Mouse (Mus musculus): ENCODE measurements around the gene Polr1e.
A peak's percentile ranks its signal among the peaks of the same experiment; 100 is the strongest.
"Not testable (repeated sequence)": the region's sequence is repeated elsewhere in the genome, so short reads cannot be mapped to it uniquely, and the experiment has no call there.

The Polr1e gene

GRCm38 (mm10) chr4:45055451-45055850 is 37.1 kb downstream of the Polr1e start:
- DNase-seq (ENCODE audit: low read depth), result no peak

DNA sequence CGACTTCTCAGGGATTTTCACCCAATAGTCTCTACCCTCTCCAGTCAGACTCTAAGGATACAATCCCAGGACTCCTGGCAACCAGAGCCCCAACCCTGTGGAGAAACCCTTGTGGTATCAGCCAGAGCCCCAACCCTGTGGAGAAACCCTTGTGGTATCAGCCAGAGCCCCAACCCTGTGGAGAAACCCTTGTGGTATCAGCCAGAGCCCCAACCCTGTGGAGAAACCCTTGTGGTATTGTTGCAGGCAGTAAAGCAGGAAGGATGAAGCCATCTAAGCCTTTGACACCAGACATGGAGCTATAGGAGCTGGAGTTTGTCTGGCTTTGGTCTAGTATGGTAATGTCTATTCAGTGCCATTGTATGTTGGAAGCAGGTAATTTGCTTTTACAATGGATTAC is 45.5 kb downstream of the Polr1e start:
- DNase-seq (ENCODE audit: low read depth), result not testable (repeated sequence)

GRCm38 (mm10) chr4:45064577-45064976 is 46.2 kb downstream of the Polr1e start:
- DNase-seq (ENCODE audit: low read depth), result no peak

GRCm38 (mm10) chr4:45066036-45066730 is 47.8 kb downstream of the Polr1e start:
- DNase-seq (ENCODE audit: low read depth), result no peak

DNA sequence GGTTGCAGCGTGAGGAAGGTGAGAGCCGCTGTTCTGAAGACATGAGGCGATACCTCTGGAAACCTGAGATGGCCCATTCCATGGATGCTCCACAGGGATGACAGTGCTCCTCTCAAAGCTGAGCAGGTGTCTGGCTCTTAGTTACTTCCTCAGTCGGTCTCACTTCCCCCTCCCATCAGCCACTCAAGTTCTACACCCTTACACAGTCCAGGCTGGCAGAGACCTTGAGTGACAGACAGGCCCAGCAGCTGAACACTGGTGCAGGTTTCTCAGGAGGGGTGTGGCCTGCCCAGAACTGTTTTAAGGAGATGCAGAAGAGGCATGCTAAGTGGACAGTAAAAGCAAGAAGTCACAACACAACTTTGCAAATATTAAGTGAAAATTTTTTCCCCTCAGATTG is 49.4 kb downstream of the Polr1e start:
- DNase-seq (ENCODE audit: low read depth), result no peak

DNA sequence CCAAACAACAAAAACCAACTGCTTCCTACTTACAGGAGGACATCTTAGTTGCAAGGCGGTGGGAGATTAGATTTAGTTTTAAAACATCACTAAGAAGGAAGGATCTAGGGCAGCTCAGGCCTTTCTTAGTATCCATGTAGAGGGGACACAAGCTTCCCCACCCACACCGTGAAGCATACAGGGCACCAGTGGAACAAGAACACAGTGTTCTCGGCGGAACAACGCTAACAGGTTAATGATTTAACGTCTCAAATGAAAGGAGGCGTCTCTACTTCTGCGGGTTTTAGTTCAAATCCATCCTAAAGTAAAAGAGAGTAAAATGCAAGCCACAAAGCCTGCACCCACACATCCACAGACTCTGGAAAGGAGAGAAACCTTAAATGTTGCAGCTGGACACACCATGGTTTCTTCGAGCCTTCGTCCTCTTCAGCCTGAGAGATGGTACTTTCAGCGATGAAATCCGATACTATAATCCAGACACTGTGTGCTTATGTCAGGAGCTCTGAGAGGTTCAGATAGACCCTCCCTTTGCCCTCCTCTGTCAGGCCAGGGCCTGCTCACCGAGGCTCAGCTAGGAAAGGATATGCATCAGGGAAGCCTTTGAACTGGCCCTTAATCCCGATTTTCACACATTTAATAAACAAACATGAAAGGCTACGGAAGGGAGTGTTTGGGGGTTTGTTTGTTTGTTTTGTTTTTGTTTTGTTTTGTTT is 54.0 kb downstream of the Polr1e start:
- no peak for DNase-seq (ENCODE audit: low read depth)

DNA sequence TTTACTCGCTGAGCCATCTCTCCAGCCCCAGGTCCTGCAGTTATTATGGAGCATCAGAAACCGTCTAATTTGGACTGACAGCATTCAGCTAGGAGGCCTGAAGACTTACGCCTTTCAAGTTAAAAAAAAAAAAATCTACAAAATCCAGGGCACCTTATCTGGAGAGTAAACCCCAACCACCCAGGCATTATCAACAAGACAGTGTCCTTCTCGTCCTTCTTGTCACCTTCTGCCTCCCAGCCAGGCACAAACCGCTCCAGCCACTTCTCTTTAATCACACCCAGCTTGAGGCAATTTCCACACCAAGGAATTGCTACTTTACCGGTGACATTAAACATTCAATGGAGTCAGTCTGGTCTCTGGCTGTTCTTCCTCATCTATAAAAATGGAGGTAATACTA is 55.2 kb downstream of the Polr1e start:
- DNase-seq (ENCODE audit: low read depth), result no peak

DNA sequence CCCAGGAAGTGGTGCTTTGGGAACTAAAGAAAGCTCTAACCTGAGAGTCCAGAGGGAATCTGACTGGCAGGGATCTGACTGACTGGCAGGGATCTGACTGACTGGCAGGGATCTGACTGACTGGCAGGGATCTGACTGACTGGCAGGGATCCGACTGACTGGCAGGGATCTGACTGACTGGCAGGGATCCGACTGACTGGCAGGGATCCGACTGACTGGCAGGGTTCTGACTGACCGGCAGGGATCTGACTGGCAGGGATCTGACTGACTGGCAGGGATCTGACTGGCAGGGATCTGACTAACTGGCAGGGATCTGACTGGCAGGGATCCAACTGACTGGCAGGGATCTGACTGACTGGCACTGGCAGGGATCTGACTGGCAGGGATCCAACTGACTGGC is 62.7 kb downstream of the Polr1e start:
- not testable (repeated sequence) for DNase-seq (ENCODE audit: low read depth)

DNA sequence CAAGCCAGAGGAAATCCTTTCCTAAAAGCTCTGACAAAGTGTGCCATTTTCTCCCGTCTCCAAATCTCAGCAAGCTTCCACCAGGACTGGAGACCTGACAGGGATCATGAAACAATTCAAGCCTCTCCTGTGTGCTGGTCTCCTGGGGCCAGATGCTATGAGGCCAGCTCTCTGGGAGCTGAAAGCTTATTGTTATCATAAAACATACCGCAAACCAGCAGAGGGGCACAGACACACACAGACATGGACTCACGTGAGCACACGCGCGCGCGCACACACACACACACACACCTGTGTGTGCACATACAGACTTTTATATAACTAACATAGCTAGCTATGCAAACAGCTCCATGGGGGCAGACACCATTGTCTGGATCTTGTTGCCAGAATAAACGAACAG is 64.6 kb downstream of the Polr1e start:
- DNase-seq (ENCODE audit: low read depth), result no peak

DNA sequence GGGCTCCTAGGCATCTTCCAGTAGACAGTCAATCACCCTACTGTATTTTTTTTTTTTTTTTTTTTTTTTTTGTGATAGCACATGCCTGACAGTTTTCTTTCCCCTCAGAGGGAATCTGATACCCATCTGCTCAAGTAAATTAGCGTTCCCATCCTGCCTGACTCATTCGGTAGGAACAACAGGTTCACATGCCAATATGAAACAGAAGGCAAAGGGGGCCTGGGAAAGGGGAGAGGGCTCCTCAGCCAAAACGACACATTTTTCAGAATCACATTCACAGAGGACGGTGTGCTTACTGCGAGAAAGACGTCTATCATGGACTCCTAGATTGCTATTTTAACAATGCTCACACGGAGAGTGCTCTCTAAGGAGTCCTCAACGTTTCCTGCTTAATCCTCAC is 65.1 kb downstream of the Polr1e start:
- DNase-seq (ENCODE audit: low read depth), result peak; percentile 38

DNA sequence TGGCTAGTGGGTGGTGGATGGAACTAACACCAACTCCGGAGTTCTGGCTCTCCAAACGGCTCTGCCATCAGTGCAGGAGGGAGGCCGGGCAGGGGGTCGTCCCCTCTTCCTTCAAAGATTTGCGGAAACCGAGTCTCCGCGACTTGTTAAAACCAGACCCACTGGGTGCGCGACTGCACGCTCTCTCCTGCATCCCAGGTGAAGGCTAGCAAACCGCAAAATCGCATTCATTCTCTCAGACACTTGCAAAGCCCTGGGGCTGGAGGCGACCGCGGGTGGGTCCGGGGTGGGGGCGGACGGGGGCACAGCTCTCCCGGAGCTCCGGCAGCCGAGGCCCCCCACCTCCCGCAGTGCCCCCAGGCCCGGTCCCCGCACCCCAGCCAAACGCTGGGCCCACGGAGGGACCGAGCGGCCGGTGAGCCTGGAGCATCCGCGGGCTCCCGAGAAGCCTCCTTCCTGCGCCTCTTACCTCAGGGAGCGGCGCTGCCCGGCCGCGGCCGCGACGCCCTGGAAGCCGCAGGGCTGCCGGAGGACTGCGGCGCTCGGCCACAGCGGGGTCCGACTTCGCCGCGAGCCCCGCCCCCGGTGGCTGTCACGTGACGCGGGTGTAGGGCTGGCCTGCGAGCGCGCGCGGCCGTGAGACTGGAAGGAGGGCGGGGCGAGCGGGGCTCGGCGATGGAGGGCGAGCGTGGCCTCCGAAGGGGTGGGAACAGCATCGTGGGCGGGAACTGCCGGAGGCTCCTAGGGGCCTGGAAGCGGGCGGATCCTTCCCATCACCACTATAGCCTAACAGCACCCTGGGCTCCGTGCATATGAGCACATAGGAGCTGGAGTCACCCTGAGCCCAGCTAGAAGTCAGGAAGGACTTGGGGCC is 65.9 kb downstream of the Polr1e start, which contains the start of gene Fbxo10:
Gene Fbxo10, minus strand, starts transcription at position 584 of the 874 bp plus-strand sequence.
- DNase-seq (ENCODE audit: low read depth), result peak; percentile 96

- peak; percentile 46 for DNase-seq (ENCODE audit: low read depth)
Measured at GRCm38 (mm10) chr4:45084895-45085290, 66.5 kb downstream of the Polr1e start.

All from NIH3T3 (cell line).